Mouse (Mus musculus) neural tube, embryonic 13.5 days (tissue): Measurements from ENCODE around the gene Pygo2. TPM values are rescaled to one million over a fixed set of nuclear protein-coding genes. Genes with fewer than 3 reads are reported as not detected.

ENCODE experiments used
- polyA plus RNA-seq: library from polyadenylated mRNA; unstranded; fragments of >200 nt; fragmentation: Nextera tagmentation; extraction: Ambion mirVana; gene quantifications from 2 replicates; pipeline ENCODE4 v1.2.1, GENCODE M21; 2015

The Pygo2 gene
- polyA plus RNA-seq, 1 experiment from 2014 or later: 40.4 TPM

Other genes starting within 250 kb of the Pygo2 start
- gene Fam189b, start 247.1 kb upstream of the Pygo2 start, polyA plus RNA-seq: 38.9 and 49.9 TPM in 2 replicates
- 48.3 and 50.0 TPM in 2 replicates for gene Gba, start 227.3 kb upstream of the Pygo2 start, polyA plus RNA-seq
- 45.6 and 52.8 TPM in 2 replicates for gene Thbs3, start 215.0 kb upstream of the Pygo2 start, polyA plus RNA-seq
- gene Mtx1, start 203.1 kb upstream of the Pygo2 start, polyA plus RNA-seq: 157 and 170 TPM in 2 replicates
- 1.0 and 1.1 TPM in 2 replicates for gene Muc1, start 201.2 kb upstream of the Pygo2 start, polyA plus RNA-seq
- gene Krtcap2, start 184.2 kb upstream of the Pygo2 start, polyA plus RNA-seq: 248 and 258 TPM in 2 replicates
- gene Trim46, start 183.9 kb upstream of the Pygo2 start, polyA plus RNA-seq: 55.8 and 55.9 TPM in 2 replicates
- 76.9 and 81.4 TPM in 2 replicates for gene Dpm3, start 170.9 kb upstream of the Pygo2 start, polyA plus RNA-seq
- gene Slc50a1, start 159.6 kb upstream of the Pygo2 start, polyA plus RNA-seq: 44.0 and 45.5 TPM in 2 replicates
- 12.5 and 14.5 TPM in 2 replicates for gene Efna1, start 149.1 kb upstream of the Pygo2 start, polyA plus RNA-seq
- 87.4 and 90.1 TPM in 2 replicates for gene Efna3, start 107.2 kb upstream of the Pygo2 start, polyA plus RNA-seq
- 8.5 and 10.7 TPM in 2 replicates for gene Efna4, start 92.2 kb upstream of the Pygo2 start, polyA plus RNA-seq
- 48.8 and 54.0 TPM in 2 replicates for gene Adam15, start 80.2 kb upstream of the Pygo2 start, polyA plus RNA-seq
- 0.17 TPM in 1 of 2 replicates, not detected in the other for gene Dcst2, start 68.2 kb upstream of the Pygo2 start, polyA plus RNA-seq
- 0.88 and 1.1 TPM in 2 replicates for gene Dcst1, start 65.0 kb upstream of the Pygo2 start, polyA plus RNA-seq
- gene Zbtb7b, start 35.4 kb upstream of the Pygo2 start, polyA plus RNA-seq: 0.54 and 0.68 TPM in 2 replicates
- gene Lenep, start 27.4 kb upstream of the Pygo2 start, polyA plus RNA-seq: 0.84 and 2.6 TPM in 2 replicates
- 30.7 and 33.2 TPM in 2 replicates for gene Flad1, start 18.3 kb upstream of the Pygo2 start, polyA plus RNA-seq
- 110 and 144 TPM in 2 replicates for gene Cks1b, start 11.8 kb upstream of the Pygo2 start, polyA plus RNA-seq
- 41.8 and 45.1 TPM in 2 replicates for gene Shc1, start 11.8 kb upstream of the Pygo2 start, polyA plus RNA-seq
- gene Pbxip1, start 6.5 kb downstream of the Pygo2 start, polyA plus RNA-seq: 15.6 and 17.0 TPM in 2 replicates
- gene Pmvk, start 24.3 kb downstream of the Pygo2 start, polyA plus RNA-seq: 104 and 106 TPM in 2 replicates
- gene Kcnn3, start 90.0 kb downstream of the Pygo2 start, polyA plus RNA-seq: 4.8 and 5.5 TPM in 2 replicates